Mouse (Mus musculus) lung, postnatal 0 days (tissue): ENCODE data around the gene Serpinb7.

Source experiments
- CTCF ChIP-seq: IDR thresholded peaks from 2 replicates; pipeline ENCODE4 v1.5.1; 2016; ENCODE audit warnings: antibody characterized with exemption, mild to moderate bottlenecking
- EP300 ChIP-seq: IDR thresholded peaks from 2 replicates; pipeline ENCODE4 v1.6.1; 2016; ENCODE audit warnings: antibody characterized with exemption, mild to moderate bottlenecking, control low read depth

GRCm38 (mm10) chr1:107381491-107381890, 18.0 kb upstream of the Serpinb7 start:
- TF ChIP-seq EP300 (no peak), CTCF (no peak)
